Mouse (Mus musculus) adrenal gland, postnatal 36 days (tissue): ENCODE results near the gene Igsf23. TPM values are rescaled to one million over a fixed set of nuclear protein-coding genes. Genes with fewer than 3 reads are reported as not detected.
"Not testable (repeated sequence)": the region's sequence is repeated elsewhere in the genome, so short reads cannot be mapped to it uniquely, and the experiment has no call there.

ENCODE experiments used
- DNase-seq, 2 experiments: peaks; one replicate each; pipeline ENCODE4 v3.0.0; 2021; ENCODE audit warnings: mixed read lengths in 1 of 2
- total RNA-seq, 2 experiments: library from RNA; stranded (reverse); gene quantifications; 2 replicates each; pipeline ENCODE4 v1.2.3; 2021

Gene Igsf23
- total RNA-seq, 2 experiments from 2014 or later: not detected

DNA sequence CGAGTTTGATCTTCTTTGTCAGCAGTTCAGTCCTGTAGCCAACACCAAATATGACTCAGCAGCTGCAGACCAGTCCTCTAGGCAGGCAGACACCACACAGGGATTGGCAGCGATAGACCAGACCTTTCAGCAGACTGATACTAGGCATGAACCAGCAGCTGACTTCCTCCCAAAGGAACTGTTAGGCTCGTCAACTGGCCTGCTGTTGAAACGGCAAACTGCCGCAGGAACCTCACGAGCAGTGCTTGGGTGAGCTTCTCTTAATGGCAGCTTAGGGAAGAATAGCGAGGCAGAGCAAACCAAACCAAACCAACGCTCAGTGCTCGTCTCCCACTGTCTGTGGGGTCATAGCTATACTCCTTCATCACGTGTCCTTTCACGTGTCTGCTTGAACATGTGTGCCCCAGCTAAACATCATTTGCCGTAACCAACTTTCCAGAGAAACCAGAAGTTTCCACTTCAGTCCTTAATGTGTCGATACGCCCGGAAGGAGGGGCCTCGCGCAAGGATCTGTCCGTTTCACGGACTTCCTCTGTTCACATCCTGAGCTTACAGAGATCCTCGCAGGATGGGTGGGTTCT, 15.3 kb downstream of the Igsf23 start:
- DNase-seq: no peak

DNA sequence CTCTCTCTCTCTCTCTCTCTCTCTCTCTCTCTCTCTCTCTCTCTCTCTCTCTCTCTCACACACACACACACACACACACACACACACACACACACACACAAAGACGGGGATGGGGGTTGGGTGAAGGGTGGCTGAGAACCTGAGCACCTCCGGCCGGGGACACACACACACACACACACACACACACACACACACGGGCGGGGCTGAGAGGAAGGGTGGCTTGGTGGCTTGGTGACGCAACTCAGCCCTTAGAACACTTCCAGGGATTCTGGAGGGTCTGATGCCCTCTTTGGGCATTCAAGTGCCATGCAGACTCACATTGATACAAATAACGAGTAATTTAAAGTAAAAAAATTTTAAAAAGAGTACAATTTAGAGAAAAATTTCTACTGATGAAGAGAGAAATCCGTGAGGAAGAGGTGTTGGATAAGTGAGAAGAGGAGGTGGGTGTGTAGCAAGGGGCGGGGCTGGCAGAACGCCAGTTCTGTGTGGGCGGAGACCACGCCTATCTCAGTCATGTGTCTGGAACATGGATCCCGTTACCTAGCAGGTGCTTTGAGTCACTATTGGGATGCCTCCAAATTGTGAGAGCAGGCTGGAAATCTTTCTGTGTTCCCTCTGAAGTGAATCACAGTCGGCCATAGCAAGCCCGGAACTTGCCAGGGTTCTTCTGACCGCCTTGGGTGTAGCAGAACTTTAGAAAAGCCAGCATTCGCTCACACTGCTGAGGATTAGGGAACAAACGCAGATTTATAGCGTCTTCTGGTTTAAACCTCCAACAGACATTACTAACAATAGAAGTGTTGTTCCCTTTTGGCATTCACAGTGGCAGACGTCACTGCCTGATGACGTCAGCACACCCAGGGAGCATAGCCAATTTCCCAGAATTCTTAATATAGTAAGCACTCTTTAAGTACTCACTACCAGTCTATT, 17.4 kb downstream of the Igsf23 start:
- DNase-seq: peak; percentile 59 to 70

GRCm38 (mm10) chr7:19932133-19932876, 18.3 kb downstream of the Igsf23 start:
- DNase-seq: no peak

DNA sequence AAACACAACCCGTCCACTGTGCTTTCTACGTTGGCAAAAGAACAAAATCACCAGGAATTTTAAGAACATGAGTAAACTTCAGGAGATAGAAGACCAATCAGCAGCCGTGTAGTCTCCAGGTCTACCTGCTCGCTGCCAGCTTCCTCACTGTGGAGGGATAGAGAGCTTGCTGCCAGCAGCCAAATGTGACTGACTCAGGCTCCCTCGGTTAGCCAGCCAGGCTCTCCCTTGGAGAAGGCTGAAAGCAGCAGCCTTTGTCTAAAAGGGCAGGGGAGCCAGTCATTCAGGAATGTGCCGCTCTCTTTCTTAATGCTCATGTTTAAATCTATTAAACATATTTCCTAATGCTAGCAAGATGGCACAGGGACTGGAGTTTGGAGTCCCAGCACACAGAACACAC, 20.1 kb downstream of the Igsf23 start:
- DNase-seq: not testable (repeated sequence)

DNA sequence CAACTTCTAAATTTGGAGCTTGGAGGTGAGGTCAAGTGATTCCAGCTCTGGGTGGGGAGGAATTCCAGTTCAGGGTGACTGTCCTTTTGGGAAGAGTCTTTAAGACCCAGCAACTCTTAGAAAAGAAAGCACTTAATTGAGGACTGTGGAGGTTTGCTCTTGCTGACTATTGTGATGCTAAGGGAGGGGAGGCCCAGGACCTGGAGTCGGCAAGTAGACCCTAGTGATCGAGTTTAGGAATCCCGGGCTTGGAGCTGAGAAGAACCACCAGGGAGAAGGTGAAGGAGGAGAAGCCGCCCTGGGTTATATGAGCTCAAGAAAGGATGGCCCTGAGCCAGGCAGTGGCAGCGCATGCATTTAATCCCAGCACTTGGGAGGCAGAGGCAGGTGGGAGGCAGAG, 22.1 kb downstream of the Igsf23 start:
- DNase-seq: no peak

- DNase-seq: peak; percentile 39 to 42
Observed at GRCm38 (mm10) chr7:19926849-19927480, 23.6 kb downstream of the Igsf23 start.

DNA sequence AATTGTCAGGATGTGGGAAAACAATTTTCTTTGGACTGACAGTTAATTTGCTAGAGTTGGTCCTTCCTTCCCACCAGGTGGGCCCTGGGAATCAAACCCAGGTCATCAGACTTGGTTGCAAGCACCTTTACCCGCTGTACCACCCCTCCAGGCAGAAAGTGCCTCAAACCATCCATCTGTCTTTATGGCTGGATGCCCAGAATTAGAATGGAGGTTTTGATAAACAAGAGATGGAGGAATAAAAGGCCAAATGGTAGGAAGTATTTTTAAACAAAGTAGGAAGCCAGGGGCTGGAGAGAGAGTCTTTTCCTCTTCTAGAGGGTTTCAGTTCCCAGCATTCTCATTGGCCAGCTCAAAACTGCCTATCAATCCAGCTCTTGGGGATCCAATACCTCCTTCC, 25.2 kb downstream of the Igsf23 start:
- DNase-seq: no peak

- no peak for DNase-seq
Observed at GRCm38 (mm10) chr7:19923797-19924196, 26.8 kb downstream of the Igsf23 start.

DNA sequence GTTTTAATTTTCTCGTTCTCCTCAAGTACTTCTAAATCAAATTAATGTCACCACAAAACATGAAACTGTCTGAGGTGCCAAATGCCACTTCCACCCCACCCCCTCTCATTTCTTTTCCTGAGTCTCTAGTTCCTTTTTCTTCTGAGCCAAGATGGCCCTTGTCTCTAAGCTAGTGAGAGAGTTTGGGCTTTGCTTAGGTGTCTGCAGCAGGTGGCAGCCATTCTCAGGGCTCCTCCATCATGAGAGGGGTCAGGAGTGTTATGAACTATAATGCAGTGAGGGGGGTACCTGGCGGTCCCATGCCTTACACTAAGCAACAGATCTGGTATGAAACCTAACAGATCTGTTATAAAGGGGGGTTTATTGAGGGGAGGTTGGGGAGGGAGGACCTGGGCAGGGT, 27.2 kb downstream of the Igsf23 start:
- DNase-seq: no peak

DNA sequence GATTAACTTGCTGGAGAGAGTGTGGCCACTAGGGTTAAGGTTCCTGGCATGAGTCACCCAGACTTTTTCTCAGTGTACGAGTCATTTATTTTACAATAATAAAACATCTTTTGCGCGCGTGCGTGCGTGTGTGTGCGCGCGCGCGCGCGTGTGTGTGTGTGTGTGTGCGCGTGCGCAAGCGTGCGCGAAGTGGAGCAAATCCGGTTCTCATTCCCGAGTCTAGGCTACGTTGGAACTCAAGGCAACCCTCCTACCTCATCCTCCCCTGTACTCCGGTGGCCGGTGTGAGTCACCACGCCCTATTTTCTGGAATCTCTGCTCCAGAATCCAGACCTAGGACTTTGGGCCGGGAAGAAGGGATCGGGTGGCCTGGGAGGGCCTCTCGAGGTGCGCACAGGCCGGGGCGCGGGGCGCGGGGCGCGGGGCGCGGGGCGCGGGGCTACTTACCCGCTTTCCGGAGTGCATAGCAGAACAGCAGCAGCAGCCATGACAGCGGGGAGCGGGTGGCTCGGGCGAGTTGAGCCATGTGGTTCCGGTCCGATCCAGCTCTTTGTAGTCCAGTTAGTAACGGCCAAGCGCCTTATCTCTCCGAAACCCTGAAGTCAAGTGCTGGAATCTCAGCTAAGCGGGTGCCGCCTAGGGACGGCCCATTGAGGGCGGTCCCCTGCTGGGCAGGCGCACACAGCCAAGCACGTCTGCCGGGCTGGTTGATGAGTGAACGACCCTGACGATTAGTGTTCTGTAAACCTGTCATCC, 29.9 kb downstream of the Igsf23 start, which contains the start of gene Pvr:
Gene Pvr, minus strand, starts transcription at position 655 of the 756 bp plus-strand sequence.
- DNase-seq: peak; percentile 90 to 91

- peak in 1 of 2 experiments; percentile 8 for DNase-seq
Observed at GRCm38 (mm10) chr7:19920166-19920505, 30.4 kb downstream of the Igsf23 start.

DNA sequence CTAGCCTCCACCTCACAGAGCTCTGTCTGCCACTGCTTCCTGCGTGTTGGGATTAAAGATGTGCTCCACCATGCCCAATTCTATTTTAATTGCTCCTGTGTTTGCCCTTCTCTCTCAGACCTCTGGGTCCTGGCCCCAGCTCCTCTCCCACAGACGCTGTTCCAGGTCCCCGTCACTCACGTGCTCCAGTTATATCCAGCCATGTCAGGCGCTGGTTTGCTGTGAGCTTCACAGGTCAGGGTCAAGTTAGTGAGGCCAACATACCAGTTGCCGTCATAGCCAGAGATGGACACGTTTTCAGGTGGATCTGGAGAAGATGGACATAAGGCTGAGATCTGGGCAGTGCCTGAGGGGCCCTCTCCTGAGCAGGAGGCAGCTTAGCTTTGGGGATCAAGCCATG, 36.0 kb downstream of the Igsf23 start:
- DNase-seq: no peak

DNA sequence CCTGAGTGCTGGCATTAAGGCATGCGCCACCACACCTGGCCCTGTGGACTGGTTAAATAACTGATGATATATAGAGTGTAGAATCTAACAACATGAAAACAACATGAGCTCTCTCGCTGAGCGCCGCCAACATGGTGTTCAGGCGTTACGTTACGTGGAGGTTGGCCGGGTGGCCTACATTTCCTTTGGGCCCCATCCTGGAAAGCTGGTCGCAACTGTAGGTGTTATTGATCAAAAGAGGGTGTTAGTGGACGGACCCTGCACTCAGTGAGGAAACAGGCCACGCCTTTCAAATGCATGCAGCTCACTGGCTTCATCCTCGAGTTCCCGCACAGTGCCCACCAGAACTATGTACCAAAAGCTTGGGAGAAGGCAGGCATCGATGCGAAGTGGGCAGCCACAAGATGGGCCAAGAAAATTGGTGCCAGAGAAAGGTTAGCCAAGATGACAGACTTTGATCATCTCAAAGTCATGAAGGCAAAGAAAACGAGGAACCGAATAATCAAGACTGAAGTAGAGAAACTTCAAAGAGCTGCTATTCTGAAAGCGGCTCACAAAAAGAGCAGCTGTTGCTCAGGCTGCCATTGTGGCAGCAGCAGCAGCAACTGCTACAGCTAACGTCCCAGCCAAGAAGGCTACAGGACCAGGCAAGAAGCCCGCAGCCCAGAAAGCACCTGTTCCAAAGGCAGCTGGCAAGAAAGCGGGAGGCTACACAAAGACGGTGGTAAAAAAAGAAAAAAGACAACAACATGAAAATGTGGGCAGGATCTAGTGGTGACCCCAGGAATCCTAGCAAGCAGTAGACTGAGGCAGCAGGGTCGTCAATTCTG, 38.6 kb downstream of the Igsf23 start:
- no peak for DNase-seq

DNA sequence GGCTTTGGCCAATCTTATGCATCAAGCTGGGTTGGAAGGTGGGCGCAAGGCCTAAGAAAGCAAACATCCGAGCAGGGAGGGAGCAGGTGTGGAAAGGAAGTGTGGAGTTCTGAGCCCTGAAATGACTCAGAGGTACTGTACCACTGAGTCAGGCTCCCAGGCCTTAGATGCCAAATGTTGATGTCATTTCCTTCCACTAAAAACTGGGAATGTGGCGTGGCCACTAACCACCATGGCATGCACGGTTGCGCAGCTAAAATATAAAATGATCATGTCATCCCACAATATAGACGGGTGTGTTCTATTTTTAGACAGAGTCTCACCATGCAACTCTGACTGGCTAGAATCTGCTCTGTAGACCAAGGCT, 39.3 kb downstream of the Igsf23 start:
- DNase-seq: no peak

GRCm38 (mm10) chr7:19910421-19911291, 39.9 kb downstream of the Igsf23 start:
- DNase-seq: peak; percentile 86 to 87

- DNase-seq: peak; percentile 64 to 78
Observed at GRCm38 (mm10) chr7:19889881-19890280, 60.7 kb downstream of the Igsf23 start.

DNA sequence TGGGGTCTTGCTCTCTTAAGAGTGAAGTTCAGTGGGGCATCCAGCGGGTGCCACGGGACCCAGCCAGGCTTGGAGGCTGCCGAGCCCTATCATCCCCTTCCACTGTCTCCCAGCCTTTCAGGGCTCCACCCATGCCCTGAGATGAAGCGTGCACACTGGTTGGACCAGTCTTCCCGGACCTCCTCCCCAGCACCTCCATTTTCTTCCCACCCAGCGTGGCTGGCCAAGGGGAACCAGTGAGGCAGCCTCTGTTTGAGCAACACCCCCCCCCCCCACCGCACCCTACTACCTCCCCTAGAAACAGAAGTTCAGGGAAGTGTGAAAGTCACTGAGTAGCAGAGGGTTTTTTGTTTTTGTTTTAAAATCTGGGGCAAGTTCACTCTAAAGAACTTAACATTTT, 62.7 kb downstream of the Igsf23 start, which contains the start of gene Ceacam19:
Gene Ceacam19, minus strand, starts transcription at position 117 of the 400 bp plus-strand sequence.
- no peak for DNase-seq
